Mouse (Mus musculus): Measurements from ENCODE around the gene Car4. TPM values are rescaled to one million over a fixed set of nuclear protein-coding genes. Genes with fewer than 3 reads are reported as not detected.

Car4 gene
- 0.20 and 0.88 TPM in 2 replicates for polyA plus RNA-seq (2012; rRNA removed)
- polyA plus RNA-seq (2014; fragmentation: Nextera tagmentation; extraction: Ambion mirVana) = 0.15 TPM in 1 of 2 replicates, not detected in the other

- WGBS = under 1% methylated on average over 46 of the region's 49 CpGs
- DNase-seq (ENCODE audit: low spot score) = no peak
- H3K4me3 ChIP-seq (replicated peaks; ENCODE audit: low read length) = peak within 1 kb of the TSS; percentile 27
- TF ChIP-seq POLR2A (IDR thresholded peaks at IDR 0.05; ENCODE audit: borderline replicate concordance, extremely low read depth, insufficient read depth, insufficient read length) = no peak
- 0 out of 2 replicates have a peak, but pooled peaks cover 8% of the 10 kb centered on the region for H3K4me1 ChIP-seq (ENCODE audit: control insufficient read depth, insufficient read depth, low read length)
- no peaks in the 10 kb centered on the region for H3K36me3 ChIP-seq (ENCODE audit: control insufficient read depth, insufficient read depth, low read length)
- H3K4me2 ChIP-seq (replicated peaks; ENCODE audit: low read depth, low read length, severe bottlenecking) = peak within 1 kb of the TSS; percentile 42; the same call in 1 of the 2 replicates
- no peak for ATAC-seq (ENCODE audit: low FRiP score, low read depth)
- no peak within 1 kb of the TSS for H3K9ac ChIP-seq (ENCODE audit: low read depth, low read length, severe bottlenecking)
- peaks cover 40% of the 10 kb centered on the region for H3K27me3 ChIP-seq (ENCODE audit: control insufficient read depth, insufficient read depth, low read length)
- no peak within 1 kb of the TSS for H3K27ac ChIP-seq (replicated peaks; ENCODE audit: low read depth, low read length)
- H3K9me3 ChIP-seq (ENCODE audit: control insufficient read depth, low read length) = no peaks in the 10 kb centered on the region
Measured at GRCm38 (mm10) chr11:84957591-84958270, at the start of gene Car4. Car4 (plus strand) TSS chr11:84957786.

DNA sequence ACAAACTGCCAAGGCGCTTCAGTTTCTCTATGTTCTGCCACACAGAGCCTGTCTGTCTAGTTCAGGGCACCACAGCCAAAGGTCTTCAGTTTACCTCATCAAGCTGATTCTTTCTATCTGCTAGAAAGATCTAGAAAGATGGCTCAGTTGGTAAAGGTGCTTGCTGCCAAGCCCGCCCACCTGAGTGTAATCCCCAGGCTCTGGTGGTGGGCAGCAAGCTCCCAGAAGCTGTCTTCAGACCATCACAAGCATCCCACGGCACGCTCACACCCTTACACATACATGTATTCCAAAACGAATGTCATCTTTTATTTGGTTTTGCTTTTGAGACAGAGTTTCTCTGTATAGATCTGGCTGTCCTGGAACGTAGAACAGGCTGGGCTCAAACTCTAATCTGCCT, 49.1 kb upstream of the Car4 start:
- WGBS = 91% methylated on average over 6 of the region's 6 CpGs

GRCm38 (mm10) chr11:84910411-84910810, 47.2 kb upstream of the Car4 start:
- WGBS = 81% methylated on average over 4 of the region's 4 CpGs
- H3K27me3 ChIP-seq (ENCODE audit: control insufficient read depth, insufficient read depth, low read length) = no peaks in the 10 kb centered on the region
- no peaks in the 10 kb centered on the region for H3K4me1 ChIP-seq (ENCODE audit: control insufficient read depth, insufficient read depth, low read length)
- no peak overlapping the region for H3K4me3 ChIP-seq (replicated peaks; ENCODE audit: low read length)
- no peak overlapping the region for H3K9ac ChIP-seq (ENCODE audit: low read depth, low read length, severe bottlenecking)
- no peak for TF ChIP-seq POLR2A (IDR thresholded peaks at IDR 0.05; ENCODE audit: borderline replicate concordance, extremely low read depth, insufficient read depth, insufficient read length)
- H3K9me3 ChIP-seq (ENCODE audit: control insufficient read depth, low read length) = no peaks in the 10 kb centered on the region
- DNase-seq (ENCODE audit: low spot score) (no peak), ATAC-seq (ENCODE audit: low FRiP score, low read depth) (no peak)
- no peak overlapping the region for H3K27ac ChIP-seq (replicated peaks; ENCODE audit: low read depth, low read length)
- peaks cover 81% of the 10 kb centered on the region for H3K36me3 ChIP-seq (ENCODE audit: control insufficient read depth, insufficient read depth, low read length)
- no peak overlapping the region for H3K4me2 ChIP-seq (replicated peaks; ENCODE audit: low read depth, low read length, severe bottlenecking)

More for the DNA sequence above, 49.1 kb upstream of the Car4 start:
- no peak for DNase-seq (ENCODE audit: low spot score)
- no peak for TF ChIP-seq POLR2A (IDR thresholded peaks at IDR 0.05; ENCODE audit: borderline replicate concordance, extremely low read depth, insufficient read depth, insufficient read length)
- Histone ChIP-seq H3K4me2 (replicated peaks; ENCODE audit: low read depth, low read length, severe bottlenecking) (no peak overlapping the region), H3K27me3 (ENCODE audit: control insufficient read depth, insufficient read depth, low read length) (no peaks in the 10 kb centered on the region), H3K36me3 (ENCODE audit: control insufficient read depth, insufficient read depth, low read length) (peaks cover 92% of the 10 kb centered on the region), H3K4me1 (ENCODE audit: control insufficient read depth, insufficient read depth, low read length) (no peaks in the 10 kb centered on the region), H3K4me3 (replicated peaks; ENCODE audit: low read length) (no peak overlapping the region), H3K9ac (ENCODE audit: low read depth, low read length, severe bottlenecking) (no peak overlapping the region), H3K27ac (replicated peaks; ENCODE audit: low read depth, low read length) (no peak overlapping the region), H3K9me3 (ENCODE audit: control insufficient read depth, low read length) (no peaks in the 10 kb centered on the region)
- ATAC-seq (ENCODE audit: low FRiP score, low read depth) = no peak

DNA sequence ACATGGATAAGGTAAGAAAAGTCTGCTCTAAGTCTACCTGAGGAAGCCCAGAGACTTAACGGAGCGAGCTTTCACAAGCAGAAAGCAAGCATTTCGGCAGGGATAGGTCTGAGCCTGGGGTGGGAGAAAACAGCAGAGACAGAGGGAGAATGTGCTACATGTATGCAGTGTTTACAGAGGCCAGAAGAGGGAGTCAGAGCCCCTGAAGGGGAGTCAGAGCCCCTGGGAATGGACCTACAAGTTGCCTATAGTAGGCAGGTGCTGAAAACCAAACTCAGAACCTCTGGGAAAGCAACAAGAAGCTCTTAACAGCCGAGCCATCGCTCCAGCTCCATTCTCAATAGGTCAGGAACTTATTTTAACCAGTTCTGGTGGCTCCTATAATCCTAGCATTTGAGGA, 42.9 kb upstream of the Car4 start:
- ATAC-seq (ENCODE audit: low FRiP score, low read depth) (no peak), DNase-seq (ENCODE audit: low spot score) (no peak)
- WGBS = 77% methylated on average over 5 of the region's 5 CpGs
- H3K4me1 ChIP-seq (ENCODE audit: control insufficient read depth, insufficient read depth, low read length) = peaks cover 3% of the 10 kb centered on the region; the same call in 1 of the 2 replicates
- H3K36me3 ChIP-seq (ENCODE audit: control insufficient read depth, insufficient read depth, low read length) = peaks cover 40% of the 10 kb centered on the region
- no peaks in the 10 kb centered on the region for H3K9me3 ChIP-seq (ENCODE audit: control insufficient read depth, low read length)
- H3K4me3 ChIP-seq (replicated peaks; ENCODE audit: low read length) = no peak overlapping the region
- H3K27ac ChIP-seq (replicated peaks; ENCODE audit: low read depth, low read length) = no peak overlapping the region
- H3K4me2 ChIP-seq (replicated peaks; ENCODE audit: low read depth, low read length, severe bottlenecking) = no peak overlapping the region
- H3K27me3 ChIP-seq (ENCODE audit: control insufficient read depth, insufficient read depth, low read length) = no peaks in the 10 kb centered on the region
- H3K9ac ChIP-seq (ENCODE audit: low read depth, low read length, severe bottlenecking) = no peak overlapping the region
- no peak for TF ChIP-seq POLR2A (IDR thresholded peaks at IDR 0.05; ENCODE audit: borderline replicate concordance, extremely low read depth, insufficient read depth, insufficient read length)

- ATAC-seq (ENCODE audit: low FRiP score, low read depth) (peak; percentile 91), DNase-seq (ENCODE audit: low spot score) (peak; percentile 94)
- Histone ChIP-seq H3K4me1 (ENCODE audit: control insufficient read depth, insufficient read depth, low read length) (peaks cover 3% of the 10 kb centered on the region; the same call in 1 of the 2 replicates), H3K27me3 (ENCODE audit: control insufficient read depth, insufficient read depth, low read length) (no peaks in the 10 kb centered on the region), H3K4me2 (replicated peaks; ENCODE audit: low read depth, low read length, severe bottlenecking) (peak within 1 kb of the TSS; percentile 55), H3K9ac (ENCODE audit: low read depth, low read length, severe bottlenecking) (peak within 1 kb of the TSS; percentile 76), H3K9me3 (ENCODE audit: control insufficient read depth, low read length) (no peaks in the 10 kb centered on the region), H3K27ac (replicated peaks; ENCODE audit: low read depth, low read length) (0 out of 2 replicates have a peak within 1 kb of the TSS, but pooled peaks have one; percentile 44), H3K36me3 (ENCODE audit: control insufficient read depth, insufficient read depth, low read length) (peaks cover 26% of the 10 kb centered on the region), H3K4me3 (replicated peaks; ENCODE audit: low read length) (peak within 1 kb of the TSS; percentile 90)
- no peak for TF ChIP-seq POLR2A (IDR thresholded peaks at IDR 0.05; ENCODE audit: borderline replicate concordance, extremely low read depth, insufficient read depth, insufficient read length)
- WGBS = 3% methylated on average over 31 of the region's 34 CpGs
Measured at GRCm38 (mm10) chr11:84916053-84916702, 41.4 kb upstream of the Car4 start, which contains the start of gene Znhit3. Znhit3 (minus strand) TSS chr11:84916366.

Measured in limb, embryonic 14.5 days (tissue).